Mouse (Mus musculus) ovary, postnatal 10 days (tissue): Measurements from ENCODE around the gene Bscl2.
A peak's percentile ranks its signal among the peaks of the same experiment; 100 is the strongest.
"Not testable (repeated sequence)": the region's sequence is repeated elsewhere in the genome, so short reads cannot be mapped to it uniquely, and the experiment has no call there.

Source experiments
- DNase-seq: peaks from one replicate; pipeline ENCODE4 v3.0.0; 2022; ENCODE audit warnings: low spot score

The Bscl2 gene

GRCm38 (mm10) chr19:8872266-8872840, 35.1 kb downstream of the Bscl2 start:
- DNase-seq: no peak

GRCm38 (mm10) chr19:8875031-8875430, 37.8 kb downstream of the Bscl2 start:
- DNase-seq: no peak

- peak; percentile 76 for DNase-seq
Observed at GRCm38 (mm10) chr19:8880311-8881033, 43.2 kb downstream of the Bscl2 start, which contains the start of gene Uqcc3. Uqcc3 (minus strand) TSS chr19:8880923.

GRCm38 (mm10) chr19:8881034-8881392, 43.7 kb downstream of the Bscl2 start:
- no peak for DNase-seq

GRCm38 (mm10) chr19:8883616-8884015, 46.3 kb downstream of the Bscl2 start, which contains the start of the genes Lbhd1 and Gm49403:
Lbhd1 (plus strand) TSS chr19:8883732.
Gm49403 (plus strand) TSS chr19:8883930.
- no peak for DNase-seq

- no peak for DNase-seq
Observed at GRCm38 (mm10) chr19:8886916-8887584, 49.8 kb downstream of the Bscl2 start.

- no peak for DNase-seq
Observed at GRCm38 (mm10) chr19:8887585-8888463, 50.6 kb downstream of the Bscl2 start.

- DNase-seq: peak; percentile 90
Observed at GRCm38 (mm10) chr19:8888511-8889385, 51.5 kb downstream of the Bscl2 start, which contains the start of the genes 1810009A15Rik and Gm49416. 1810009A15Rik (plus strand) TSS chr19:8888853. Gm49416 (plus strand) TSS chr19:8888926.

- peak; percentile 81 for DNase-seq
Observed at GRCm38 (mm10) chr19:8892829-8893766, 55.8 kb downstream of the Bscl2 start, which contains the start of gene Ints5. Ints5 (plus strand) TSS chr19:8893005.

- no peak for DNase-seq
Observed at GRCm38 (mm10) chr19:8895397-8895960, 58.2 kb downstream of the Bscl2 start.

GRCm38 (mm10) chr19:8896231-8896630, 59.0 kb downstream of the Bscl2 start:
- DNase-seq: not testable (repeated sequence)

- peak; percentile 28 for DNase-seq
Observed at GRCm38 (mm10) chr19:8897211-8897864, 60.1 kb downstream of the Bscl2 start.

- DNase-seq: peak; percentile 89
Observed at GRCm38 (mm10) chr19:8897865-8898495, 60.7 kb downstream of the Bscl2 start, which contains the start of gene Ganab. Ganab (plus strand) TSS chr19:8898071.
